Mouse (Mus musculus): Measurements from ENCODE around the gene Olfr518. TPM values are rescaled to one million over a fixed set of nuclear protein-coding genes. Genes with fewer than 3 reads are reported as not detected.

The Olfr518 gene
- not detected for total RNA-seq (2018; cell fraction: chromatin; rRNA removed)
- not detected for total RNA-seq (2018; cell fraction: cytosol; rRNA removed)
- total RNA-seq (2018; cell fraction: nucleus; rRNA removed) = not detected
- not detected in 3 replicates for polyA plus RNA-seq (2018)

DNA sequence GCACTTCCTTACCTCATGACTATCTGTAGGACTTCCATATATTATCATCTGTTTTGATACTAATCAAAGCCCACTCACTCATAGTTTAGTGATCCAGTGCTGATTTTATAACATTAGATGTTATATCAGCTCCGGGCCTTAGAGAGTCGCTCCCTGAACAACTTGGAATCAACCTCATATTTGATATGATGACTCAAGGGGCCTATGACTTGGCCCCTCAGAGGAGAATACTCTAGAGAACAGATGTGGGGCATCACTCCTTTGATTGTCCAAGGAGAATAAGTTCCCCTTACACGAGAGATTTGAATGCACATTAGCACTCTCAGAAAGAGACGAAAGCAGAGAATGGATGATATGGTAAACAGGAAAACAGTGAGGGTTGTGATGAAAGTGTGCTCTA, at the start of gene Olfr518:
TSS of gene Olfr518 (minus strand) at position 101 of the 400 bp plus-strand sequence.
- Histone ChIP-seq H3K79me2 (ENCODE audit: inconsistent target) (no peaks in the 10 kb centered on the region), H3K4me3 (ENCODE audit: inconsistent target) (no peak within 1 kb of the TSS), H3K36me3 (ENCODE audit: inconsistent target) (no peaks in the 10 kb centered on the region), H3K27ac (no peak within 1 kb of the TSS)
- 72% methylated on average over 4 of the region's 4 CpGs for WGBS (ENCODE audit: missing documents)

DNA sequence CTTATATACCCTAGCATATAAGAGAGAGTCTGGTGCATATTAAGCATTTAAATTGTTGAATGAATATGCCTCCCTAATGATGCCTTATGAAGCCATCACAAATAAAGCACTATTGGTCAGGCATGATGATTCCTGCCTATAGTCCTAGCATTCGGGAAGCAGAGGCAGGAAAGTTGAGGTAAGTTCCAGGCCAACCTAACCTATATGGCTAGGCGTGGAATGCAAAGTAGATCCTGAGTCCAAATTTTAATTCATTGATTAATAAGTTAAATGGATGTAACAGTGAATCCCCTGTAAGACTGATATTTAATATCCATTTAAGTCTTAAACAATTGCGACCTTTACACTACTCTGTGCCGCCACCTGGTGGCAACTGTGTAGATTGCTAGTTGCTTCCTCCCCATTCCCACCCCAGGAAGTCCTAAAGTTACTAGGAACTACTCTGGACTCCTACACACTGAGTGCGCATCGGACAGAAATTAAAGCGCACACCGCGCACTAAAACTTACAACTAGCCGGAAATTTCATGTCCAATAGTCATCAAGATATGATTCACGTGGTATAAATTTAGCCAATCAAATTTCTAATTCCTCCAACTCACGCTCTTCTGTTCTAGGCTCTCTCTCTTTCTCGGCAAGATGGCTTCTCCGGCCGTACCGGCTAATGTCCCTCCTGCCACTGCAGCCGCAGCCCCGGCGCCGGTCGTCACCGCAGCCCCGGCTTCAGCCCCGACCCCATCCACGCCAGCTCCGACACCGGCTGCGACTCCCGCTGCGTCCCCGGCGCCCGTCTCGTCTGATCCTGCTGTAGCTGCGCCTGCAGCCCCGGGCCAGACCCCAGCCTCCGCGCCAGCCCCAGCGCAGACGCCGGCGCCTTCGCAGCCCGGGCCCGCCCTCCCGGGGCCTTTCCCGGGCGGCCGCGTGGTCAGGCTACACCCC, 49.3 kb upstream of the Olfr518 start, which contains the start of gene Eif3f:
TSS of gene Eif3f (plus strand) at position 624 of the 938 bp plus-strand sequence.
- Histone ChIP-seq H3K79me2 (ENCODE audit: inconsistent target) (peaks cover 31% of the 10 kb centered on the region), H3K36me3 (ENCODE audit: inconsistent target) (peaks cover 19% of the 10 kb centered on the region), H3K4me3 (ENCODE audit: inconsistent target) (peak within 1 kb of the TSS; percentile 87), H3K27ac (0 out of 2 replicates have a peak within 1 kb of the TSS, but pooled peaks have one; percentile 15)
- 2% methylated on average over 49 of the region's 50 CpGs for WGBS (ENCODE audit: missing documents)

DNA sequence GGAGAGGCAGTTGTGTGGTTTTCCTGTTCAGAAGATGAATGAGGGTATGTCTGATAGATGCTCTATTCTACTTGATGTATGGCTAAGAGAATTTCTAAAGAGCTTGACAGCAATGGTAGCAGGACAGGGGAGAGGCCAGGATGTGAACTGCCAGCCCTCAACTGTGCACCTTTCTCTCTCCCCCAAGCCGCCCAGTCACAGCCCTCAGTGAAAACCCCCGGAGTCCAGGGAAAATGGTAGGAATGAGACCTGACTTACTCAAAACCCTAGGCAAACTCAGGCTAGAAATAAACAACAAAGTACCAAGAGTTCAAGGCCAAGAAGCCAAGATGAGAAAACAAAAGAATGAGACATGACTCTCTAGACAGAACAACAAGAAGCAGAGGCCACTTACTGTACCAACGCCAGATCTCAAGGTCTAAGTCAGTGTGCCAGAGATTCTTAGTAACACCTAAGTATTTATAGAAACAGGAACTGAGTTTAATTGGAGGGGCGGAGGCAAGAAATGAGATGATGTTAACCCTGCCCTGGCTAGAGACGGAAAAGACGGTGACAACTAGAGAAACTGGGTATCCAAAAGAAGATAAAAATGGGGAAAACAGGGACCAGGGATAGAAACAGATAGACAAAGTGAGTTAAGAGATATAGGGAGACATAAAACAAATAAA, 45.1 kb upstream of the Olfr518 start, which contains the start of gene Nlrp10:
TSS of gene Nlrp10 (minus strand) at position 453 of the 668 bp plus-strand sequence.
- peak within 1 kb of the TSS; percentile 22; the same call in 1 of the 2 replicates for H3K4me3 ChIP-seq (ENCODE audit: inconsistent target)
- no peaks in the 10 kb centered on the region for H3K36me3 ChIP-seq (ENCODE audit: inconsistent target)
- WGBS (ENCODE audit: missing documents) = 11% methylated on average over 6 of the region's 6 CpGs
- H3K79me2 ChIP-seq (ENCODE audit: inconsistent target) = peaks cover 3% of the 10 kb centered on the region
- H3K27ac ChIP-seq = peak within 1 kb of the TSS; percentile 35; the same call in 1 of the 2 replicates

- H3K36me3 ChIP-seq (ENCODE audit: inconsistent target) = no peaks in the 10 kb centered on the region
- H3K27ac ChIP-seq = no peak overlapping the region
- no peak overlapping the region for H3K4me3 ChIP-seq (ENCODE audit: inconsistent target)
- 90% methylated on average over 11 of the region's 11 CpGs for WGBS (ENCODE audit: missing documents)
- no peaks in the 10 kb centered on the region for H3K79me2 ChIP-seq (ENCODE audit: inconsistent target)
Observed at GRCm38 (mm10) chr7:108928280-108929188, 43.7 kb upstream of the Olfr518 start.

DNA sequence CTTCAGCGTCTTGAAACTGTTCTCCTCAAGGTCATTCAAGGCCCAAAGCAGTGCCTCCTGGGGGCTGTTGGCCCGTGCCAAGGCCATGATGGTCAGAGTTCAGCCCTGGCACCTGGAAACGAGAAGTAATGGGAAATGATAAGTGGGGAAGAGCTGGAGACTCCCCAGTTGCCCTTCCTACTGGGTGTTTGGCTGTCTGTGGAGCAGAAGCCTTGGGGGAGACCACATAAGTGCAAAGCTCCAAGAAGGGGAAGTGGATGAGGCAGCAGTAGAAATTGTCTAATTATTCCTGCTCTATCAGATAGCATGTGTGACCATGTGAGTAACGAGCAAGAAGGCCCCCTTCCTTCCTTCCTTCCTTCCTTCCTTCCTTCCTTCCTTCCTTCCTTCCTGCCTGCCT, 42.2 kb upstream of the Olfr518 start:
- 51% methylated on average over 3 of the region's 4 CpGs for WGBS (ENCODE audit: missing documents)
- H3K36me3 ChIP-seq (ENCODE audit: inconsistent target) = no peaks in the 10 kb centered on the region
- no peak overlapping the region for H3K4me3 ChIP-seq (ENCODE audit: inconsistent target)
- H3K27ac ChIP-seq = no peak overlapping the region
- H3K79me2 ChIP-seq (ENCODE audit: inconsistent target) = no peaks in the 10 kb centered on the region

GRCm38 (mm10) chr7:108903969-108904368, 19.2 kb upstream of the Olfr518 start:
- Histone ChIP-seq H3K4me3 (ENCODE audit: inconsistent target) (no peak overlapping the region), H3K36me3 (ENCODE audit: inconsistent target) (no peaks in the 10 kb centered on the region), H3K79me2 (ENCODE audit: inconsistent target) (no peaks in the 10 kb centered on the region), H3K27ac (no peak overlapping the region)
- WGBS (ENCODE audit: missing documents) = 77% methylated on average over 2 of the region's 2 CpGs

- 94% methylated on average over 5 of the region's 5 CpGs for WGBS (ENCODE audit: missing documents)
- Histone ChIP-seq H3K27ac (no peak within 1 kb of the TSS), H3K79me2 (ENCODE audit: inconsistent target) (no peaks in the 10 kb centered on the region), H3K4me3 (ENCODE audit: inconsistent target) (no peak within 1 kb of the TSS), H3K36me3 (ENCODE audit: inconsistent target) (no peaks in the 10 kb centered on the region)
Observed at GRCm38 (mm10) chr7:108894320-108894719, 9.5 kb upstream of the Olfr518 start, which contains the start of gene Olfr519. Gene Olfr519 (minus strand): TSS chr7:108894420.

DNA sequence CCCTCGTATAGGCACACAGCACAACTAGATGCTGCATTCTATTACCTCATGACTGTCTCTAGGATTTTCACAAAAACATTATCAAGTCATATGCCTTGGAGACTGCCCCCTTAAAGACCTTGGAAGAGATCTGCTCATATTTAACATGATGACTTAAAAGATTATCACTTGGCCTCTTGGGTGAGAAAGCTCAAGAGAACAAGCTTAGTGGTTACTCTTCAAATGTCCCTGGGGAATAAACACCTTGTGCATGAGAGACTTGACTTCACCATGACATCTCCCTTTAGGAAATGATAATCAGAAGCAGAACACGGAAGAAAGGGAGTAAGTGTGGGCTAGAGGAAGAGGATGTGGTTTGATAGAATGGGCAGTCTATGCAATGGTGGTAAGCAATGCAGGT, 12.5 kb downstream of the Olfr518 start, which contains the start of gene Olfr517:
TSS of gene Olfr517 (minus strand) at position 101 of the 400 bp plus-strand sequence.
- no peaks in the 10 kb centered on the region for H3K36me3 ChIP-seq (ENCODE audit: inconsistent target)
- H3K27ac ChIP-seq = no peak within 1 kb of the TSS
- H3K4me3 ChIP-seq (ENCODE audit: inconsistent target) = no peak within 1 kb of the TSS
- 59% methylated on average over 2 of the region's 2 CpGs for WGBS (ENCODE audit: missing documents)
- no peaks in the 10 kb centered on the region for H3K79me2 ChIP-seq (ENCODE audit: inconsistent target)

GRCm38 (mm10) chr7:108850429-108850828, 34.4 kb downstream of the Olfr518 start, which contains the start of gene Olfr516:
Gene Olfr516 (minus strand): TSS chr7:108850529.
- H3K36me3 ChIP-seq (ENCODE audit: inconsistent target) = no peaks in the 10 kb centered on the region
- WGBS (ENCODE audit: missing documents) = 90% methylated on average over 2 of the region's 2 CpGs
- no peak within 1 kb of the TSS for H3K27ac ChIP-seq
- no peak within 1 kb of the TSS for H3K4me3 ChIP-seq (ENCODE audit: inconsistent target)
- no peaks in the 10 kb centered on the region for H3K79me2 ChIP-seq (ENCODE audit: inconsistent target)

Other genes starting within 250 kb of the Olfr518 start
- gene Olfr509, start 233.1 kb downstream of the Olfr518 start, polyA plus RNA-seq (2018) = not detected in 3 replicates
- gene Olfr510, start 218.6 kb downstream of the Olfr518 start, polyA plus RNA-seq (2018) = not detected in 3 replicates
- gene Olfr512, start 171.7 kb downstream of the Olfr518 start, polyA plus RNA-seq (2018) = not detected in 3 replicates
- not detected in 3 replicates for gene Olfr513, start 134.0 kb downstream of the Olfr518 start, polyA plus RNA-seq (2018)
- gene Olfr514, start 59.0 kb downstream of the Olfr518 start, polyA plus RNA-seq (2018) = not detected in 3 replicates
- gene Olfr516, start 34.5 kb downstream of the Olfr518 start, polyA plus RNA-seq (2018) = not detected in 3 replicates
- gene Olfr517, start 12.6 kb downstream of the Olfr518 start, polyA plus RNA-seq (2018) = not detected in 3 replicates
- gene Olfr519, start 9.4 kb upstream of the Olfr518 start, polyA plus RNA-seq (2018) = not detected in 3 replicates
- 0.69 to 1.6 TPM (median 1.4 TPM) in 3 replicates for gene Nlrp10, start 45.2 kb upstream of the Olfr518 start, polyA plus RNA-seq (2018)
- 60.5 to 140 TPM (median 94.6 TPM) in 3 replicates for gene Eif3f, start 49.4 kb upstream of the Olfr518 start, polyA plus RNA-seq (2018)
- not detected in 3 replicates for gene Tub, start 65.3 kb upstream of the Olfr518 start, polyA plus RNA-seq (2018)
- gene Ric3, start 198.3 kb upstream of the Olfr518 start, polyA plus RNA-seq (2018) = 0.25 to 0.26 TPM (median 0.26 TPM) in 3 replicates